Mouse (Mus musculus) bone marrow, adult 2 months (tissue): ENCODE data around the gene Brpf3. TPM values are rescaled to one million over a fixed set of nuclear protein-coding genes. Genes with fewer than 3 reads are reported as not detected.
"Not testable (repeated sequence)": the region's sequence is repeated elsewhere in the genome, so short reads cannot be mapped to it uniquely, and the experiment has no call there.

Experiments used
- H3K27ac ChIP-seq: fragments of 200-500 bp; 2 replicates; pipeline ENCODE4 v1.5.1; 2012; ENCODE audit warnings: low read depth, mild to moderate bottlenecking, control low read depth, inconsistent platforms, low read length; ENCODE audit not compliant: control insufficient read depth, poor library complexity, insufficient read depth
- H3K4me1 ChIP-seq: fragments of 200-500 bp; 2 replicates; pipeline ENCODE4 v1.6.1; 2011; ENCODE audit warnings: low read length; ENCODE audit not compliant: control insufficient read depth, insufficient read depth
- H3K4me3 ChIP-seq: fragments of 200-500 bp; replicated peaks from 2 replicates; pipeline ENCODE3; 2011; ENCODE audit warnings: mild to moderate bottlenecking, low read depth, low read length, control low read depth; ENCODE audit not compliant: control insufficient read depth
- CTCF ChIP-seq: fragments of 200-500 bp; IDR thresholded peaks from 2 replicates; pipeline ENCODE4 v1.5.1; 2011; ENCODE audit warnings: low read length, control low read depth; ENCODE audit not compliant: control insufficient read depth, insufficient read depth
- POLR2A ChIP-seq: fragments of 200-500 bp; IDR thresholded peaks from 2 replicates; pipeline ENCODE4 v1.6.1; 2011; ENCODE audit warnings: low read depth, mild to moderate bottlenecking, control low read depth, low read length, borderline replicate concordance; ENCODE audit not compliant: control insufficient read depth
- WGBS: fragments of 180-500 bp; shearing (Covaris S2); methylation state at CpG from one replicate; pipeline ENCODE4 v1.1.7; 2018; 5-methylcytosine and 5-hydroxymethylcytosine counted together
- polyA plus RNA-seq: library from polyadenylated mRNA; stranded (reverse); fragments of >200 nt; gene quantifications from 2 replicates; pipeline ENCODE4 v1.2.4, GENCODE M21; 2011; ENCODE audit warnings: low replicate concordance; ENCODE audit not compliant: missing spikeins, insufficient read depth, insufficient read length

Gene Brpf3
- polyA plus RNA-seq, 1 experiment = 133 TPM

- Histone ChIP-seq H3K4me3 (no peak overlapping the region), H3K27ac (no peak overlapping the region), H3K4me1 (peaks cover 3% of the 10 kb centered on the region; the same call in 1 of the 2 replicates)
- WGBS = 80% methylated on average over 8 of the region's 8 CpGs
- TF ChIP-seq CTCF (no peak), POLR2A (no peak)
Measured at GRCm38 (mm10) chr17:28831065-28831464, 30.2 kb downstream of the Brpf3 start.

DNA sequence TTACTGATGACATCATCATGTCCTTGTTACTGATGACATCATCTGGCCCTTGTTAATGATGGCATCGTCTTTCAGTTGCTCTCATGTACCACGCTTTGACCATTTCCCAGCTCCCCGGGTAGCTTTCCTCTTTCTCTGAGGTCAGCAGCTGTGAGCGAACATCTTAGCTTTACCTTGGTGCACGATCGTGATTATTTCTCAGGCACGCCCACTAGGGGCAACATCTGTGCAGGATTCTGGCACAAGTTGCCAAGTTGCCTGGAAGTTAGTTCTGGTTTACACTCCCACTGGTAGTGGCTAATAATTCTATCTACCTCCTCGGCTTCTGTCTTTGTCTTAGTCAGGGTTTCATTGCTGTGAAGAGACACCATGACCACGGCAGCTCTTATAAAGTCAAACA lies 31.1 kb downstream of the Brpf3 start:
- Histone ChIP-seq H3K4me3 (no peak overlapping the region), H3K4me1 (peaks cover 3% of the 10 kb centered on the region; the same call in 1 of the 2 replicates), H3K27ac (no peak overlapping the region)
- 77% methylated on average over 9 of the region's 9 CpGs for WGBS
- no peak for TF ChIP-seq POLR2A
- TF ChIP-seq CTCF = no peak

GRCm38 (mm10) chr17:28832875-28833274 lies 32.0 kb downstream of the Brpf3 start:
- 81% methylated on average over 3 of the region's 3 CpGs for WGBS
- no peak overlapping the region for H3K27ac ChIP-seq
- H3K4me3 ChIP-seq = no peak overlapping the region
- peaks cover 2% of the 10 kb centered on the region; the same call in 1 of the 2 replicates for H3K4me1 ChIP-seq
- TF ChIP-seq CTCF = no peak

GRCm38 (mm10) chr17:28834676-28835075 lies 33.8 kb downstream of the Brpf3 start:
- TF ChIP-seq CTCF (no peak), POLR2A (no peak)
- WGBS = 88% methylated on average over 10 of the region's 10 CpGs
- H3K4me1 ChIP-seq = no peaks in the 10 kb centered on the region; the same call in 1 of the 2 replicates
- H3K4me3 ChIP-seq = no peak overlapping the region
- no peak overlapping the region for H3K27ac ChIP-seq

DNA sequence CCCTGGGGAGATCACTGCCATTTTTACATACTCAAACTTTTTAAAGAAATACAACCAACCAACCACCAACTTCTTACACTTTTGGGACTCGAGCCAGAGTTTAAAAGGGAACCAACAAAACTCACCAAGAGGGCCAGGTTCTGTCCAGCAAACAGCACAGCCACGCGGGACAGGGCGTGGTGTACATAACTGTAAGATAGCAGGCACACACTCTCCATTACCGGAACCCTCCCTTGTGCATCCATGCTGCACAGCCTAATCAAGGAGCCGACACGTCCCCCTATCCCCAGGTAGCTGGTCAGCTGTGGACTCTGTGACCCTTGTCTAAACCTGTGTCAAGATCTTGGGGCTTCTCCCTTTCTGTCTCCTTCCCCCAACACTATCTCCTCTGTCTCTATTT lies 37.0 kb downstream of the Brpf3 start:
- Histone ChIP-seq H3K4me1 (no peaks in the 10 kb centered on the region), H3K27ac (no peak overlapping the region), H3K4me3 (no peak overlapping the region)
- TF ChIP-seq CTCF = no peak
- TF ChIP-seq POLR2A = no peak
- WGBS = 71% methylated on average over 7 of the region's 7 CpGs

- not testable (repeated sequence) for H3K4me1 ChIP-seq, H3K4me3 ChIP-seq, H3K27ac ChIP-seq
- 97% methylated on average over 4 of the region's 4 CpGs for WGBS
Measured at GRCm38 (mm10) chr17:28841947-28842346, 41.1 kb downstream of the Brpf3 start.

GRCm38 (mm10) chr17:28843665-28844064 lies 42.8 kb downstream of the Brpf3 start:
- TF ChIP-seq POLR2A = no peak
- TF ChIP-seq CTCF = no peak
- WGBS = 74% methylated on average over 5 of the region's 5 CpGs
- Histone ChIP-seq H3K27ac (no peak overlapping the region), H3K4me1 (no peaks in the 10 kb centered on the region), H3K4me3 (no peak overlapping the region)

DNA sequence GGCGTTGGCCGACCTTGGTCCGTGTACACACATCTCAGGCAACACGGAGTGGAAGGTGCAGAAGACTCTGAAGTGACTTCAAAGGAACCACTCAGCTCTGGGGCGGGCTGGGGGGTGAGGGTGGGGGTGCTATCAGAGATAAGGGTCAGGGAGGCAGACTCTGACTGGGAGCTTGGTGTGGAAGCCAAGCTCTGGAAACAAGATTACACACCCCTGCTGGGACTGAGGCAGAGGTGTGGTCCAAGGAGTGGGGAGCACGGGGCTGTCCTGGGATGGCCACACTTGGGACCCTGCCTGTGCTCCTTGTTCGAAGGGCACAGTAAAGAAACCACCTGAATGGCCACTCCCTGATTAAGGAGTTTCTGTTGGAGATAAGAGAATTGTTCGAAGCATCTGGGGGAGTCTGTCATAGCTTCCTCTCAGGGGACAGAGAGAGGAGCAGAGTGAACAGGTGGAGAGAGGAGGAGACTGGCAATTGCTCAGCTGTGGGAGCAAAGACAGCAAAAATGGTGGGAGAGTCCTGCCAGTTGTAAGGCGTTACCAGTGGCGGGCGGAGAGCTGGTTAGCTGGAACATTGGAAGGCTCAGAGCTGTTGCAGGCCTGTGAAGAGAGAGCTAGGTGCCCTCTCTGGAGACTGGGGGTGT lies 46.2 kb downstream of the Brpf3 start:
- TF ChIP-seq POLR2A = no peak
- no peak for TF ChIP-seq CTCF
- Histone ChIP-seq H3K4me3 (no peak overlapping the region), H3K27ac (no peak overlapping the region), H3K4me1 (no peaks in the 10 kb centered on the region)
- 61% methylated on average over 11 of the region's 11 CpGs for WGBS

DNA sequence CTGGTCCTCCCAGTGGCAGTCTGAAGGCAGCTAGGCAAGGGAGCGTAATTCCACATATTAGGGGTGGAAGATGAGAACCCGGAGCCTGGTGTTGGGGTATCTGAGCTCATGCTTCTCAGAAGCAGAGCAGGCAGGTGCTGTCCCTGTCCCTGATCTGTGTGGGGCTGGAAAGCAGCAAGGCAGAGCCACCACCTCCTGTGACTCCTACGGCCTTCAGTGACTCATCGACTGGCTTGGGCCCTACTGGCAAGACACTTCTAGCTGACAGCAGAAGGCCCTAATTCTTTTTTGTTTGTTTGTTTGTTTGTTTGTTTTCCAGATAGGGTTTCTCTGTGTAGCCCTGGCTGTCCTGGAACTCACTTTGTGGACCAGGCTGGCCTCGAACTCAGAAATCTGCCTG lies 49.6 kb downstream of the Brpf3 start:
- H3K27ac ChIP-seq = no peak overlapping the region
- no peak for TF ChIP-seq CTCF
- no peak for TF ChIP-seq POLR2A
- WGBS = 92% methylated on average over 5 of the region's 5 CpGs
- peaks cover 2% of the 10 kb centered on the region; the same call in 1 of the 2 replicates for H3K4me1 ChIP-seq
- no peak overlapping the region for H3K4me3 ChIP-seq

- no peak overlapping the region for H3K27ac ChIP-seq
- H3K4me1 ChIP-seq = peaks cover 2% of the 10 kb centered on the region; the same call in 1 of the 2 replicates
- no peak overlapping the region for H3K4me3 ChIP-seq
- no peak for TF ChIP-seq POLR2A
- TF ChIP-seq CTCF = no peak
- WGBS = 37% methylated on average over 7 of the region's 7 CpGs
Measured at GRCm38 (mm10) chr17:28854377-28854776, 53.5 kb downstream of the Brpf3 start.
